Mouse (Mus musculus): ENCODE results near the gene Npvf. TPM values are rescaled to one million over a fixed set of nuclear protein-coding genes. Genes with fewer than 3 reads are reported as not detected.

The Npvf gene
- not detected in 2 replicates for polyA plus RNA-seq (2012; rRNA removed; ENCODE audit: low replicate concordance)

DNA sequence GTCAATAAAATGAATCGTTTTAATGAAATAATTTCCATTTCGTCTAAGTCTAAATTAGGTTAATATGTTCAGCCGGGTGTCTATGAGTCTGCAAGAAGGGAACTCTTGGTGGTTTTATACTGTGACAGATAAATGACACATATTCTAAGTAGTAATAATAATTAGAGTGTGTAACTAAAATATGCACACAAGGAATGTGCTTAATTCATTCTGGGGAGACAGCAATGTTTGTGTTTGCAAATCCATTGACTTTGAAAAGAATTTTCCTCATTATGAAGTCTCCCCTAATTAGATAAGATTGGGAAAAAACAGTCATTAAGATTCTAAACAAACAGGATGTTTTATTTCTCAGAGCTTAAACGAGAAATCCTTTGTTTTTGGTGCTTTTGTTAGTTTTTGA, at the start of gene Npvf:
TSS of gene Npvf (minus strand) at position 84 of the 400 bp plus-strand sequence.

Other genes with a start within 250 kb of the Npvf start
- gene Osbpl3, start 198.2 kb downstream of the Npvf start, polyA plus RNA-seq (2012; rRNA removed; ENCODE audit: low replicate concordance), result 5.0 and 7.4 TPM in 2 replicates
- 2.2 and 6.5 TPM in 2 replicates for gene Cycs, start 87.9 kb downstream of the Npvf start, polyA plus RNA-seq (2012; rRNA removed; ENCODE audit: low replicate concordance)
- gene 4921507P07Rik, start 57.8 kb downstream of the Npvf start, polyA plus RNA-seq (2012; rRNA removed; ENCODE audit: low replicate concordance), result 0.10 and 0.63 TPM in 2 replicates

All from mammary gland, adult 2 months (tissue).